Mouse (Mus musculus) spleen, adult 2 months (tissue): Measurements from ENCODE around the gene Gm14139.
"Not testable (repeated sequence)": the region's sequence is repeated elsewhere in the genome, so short reads cannot be mapped to it uniquely, and the experiment has no call there.

Source experiments
- CTCF ChIP-seq: fragments of 200-500 bp; IDR thresholded peaks from 2 replicates; pipeline ENCODE4 v1.5.1; 2011; ENCODE audit warnings: mild to moderate bottlenecking, inconsistent platforms; ENCODE audit not compliant: insufficient read depth, insufficient read length, insufficient replicate concordance; ENCODE audit errors: extremely low read depth
- POLR2A ChIP-seq: fragments of 200-500 bp; IDR thresholded peaks from 2 replicates; pipeline ENCODE4 v1.6.1; 2011; ENCODE audit warnings: low read depth, low read length, inconsistent platforms

- TF ChIP-seq CTCF, POLR2A: not testable (repeated sequence)
Measured at GRCm38 (mm10) chr2:150223263-150223662, 41.7 kb downstream of the Gm14139 start.
